ENCODE assay signal across 24 mouse cellular contexts in the genomic region with DNA sequence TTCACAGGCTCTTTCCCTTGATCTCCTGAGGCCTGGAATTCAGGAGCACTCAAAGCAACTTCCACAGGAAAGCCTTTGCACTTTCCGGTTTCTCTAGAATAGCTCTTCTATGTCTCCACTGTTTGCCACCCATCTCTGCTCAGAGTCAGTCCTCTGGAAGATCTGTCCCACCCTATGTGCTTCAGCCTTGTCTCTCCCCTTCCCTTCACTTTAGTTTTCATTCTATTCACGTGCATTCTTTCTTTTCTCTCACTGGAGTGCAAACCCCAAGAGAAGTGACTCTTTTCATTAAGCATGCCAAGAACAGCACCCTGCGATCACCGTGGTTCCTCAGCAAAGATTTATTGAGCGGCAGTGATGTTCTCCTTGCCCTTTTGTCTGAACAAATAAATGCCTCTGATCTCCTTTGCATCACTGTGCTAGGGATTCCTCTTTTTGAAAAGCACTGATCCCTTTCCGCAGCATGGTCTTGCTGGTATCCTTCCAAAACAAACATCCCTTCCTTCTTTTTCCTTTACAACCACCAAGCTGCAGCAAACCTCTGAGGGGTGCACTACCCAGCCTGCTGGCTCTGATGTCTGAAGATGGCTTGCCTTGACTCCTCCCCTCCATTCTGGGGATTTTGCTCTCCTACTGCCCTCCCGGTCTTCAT.
DNase-seq lines count a peak whose midpoint lies in the region; ATAC-seq lines count a peak whose summit lies in the region.
"Had no signal": no experiment of that assay in that cellular context is flagged by ENCODE, and none has a peak within 500 bp of the region (broad histone marks: within the 10 kb centered on the region; RNA-seq: fewer than 3 reads in every experiment).

No protein-coding gene starts in this region.

- ATAC-seq in kidney, embryonic 15.5 days (replicated peaks; ENCODE audit: low FRiP score), result peak; percentile 69
- ATAC-seq in neural tube, embryonic 11.5 days (ENCODE audit: insufficient read depth, low FRiP score, low TSS enrichment), result peak; percentile 73
- ATAC-seq: activated CD4-positive, CD25-positive, alpha-beta regulatory T cell, adult 4 months; CD4-positive, CD25-positive, alpha-beta regulatory T cell, adult 4 months; forebrain, embryonic 14.5 days; intestine, postnatal 0 days; Patski had no signal

- H3K9me3 ChIP-seq in kidney, embryonic 15.5 days (replicated peaks), result no peaks in the 10 kb centered on the region
- H3K9me3 ChIP-seq in neural tube, embryonic 11.5 days (ENCODE audit: control insufficient read depth, low read length), result no peaks in the 10 kb centered on the region
- H3K9me3 ChIP-seq: embryonic facial prominence, embryonic 13.5 days; limb, embryonic 13.5 days; lung, embryonic 15.5 days; stomach, embryonic 15.5 days had no signal

- no peaks in the 10 kb centered on the region for H3K27me3 ChIP-seq in kidney, embryonic 15.5 days
- H3K27me3 ChIP-seq in neural tube, embryonic 11.5 days (ENCODE audit: control insufficient read depth, insufficient read depth, low read length), result no peaks in the 10 kb centered on the region
- H3K27me3 ChIP-seq: embryonic facial prominence, embryonic 13.5 days; limb, embryonic 13.5 days; lung, embryonic 15.5 days; stomach, embryonic 15.5 days had no signal

- 0 out of 2 replicates have a peak overlapping the region, but pooled peaks have one; percentile 3 for H3K4me2 ChIP-seq in kidney, embryonic 15.5 days
- no peak overlapping the region for H3K4me2 ChIP-seq in neural tube, embryonic 11.5 days (ENCODE audit: low read depth)
- H3K4me2 ChIP-seq: embryonic facial prominence, embryonic 13.5 days; limb, embryonic 13.5 days; lung, embryonic 15.5 days; stomach, embryonic 15.5 days had no signal

- DNase-seq in adrenal gland, adult (ENCODE audit: inconsistent age in 2 of 2, low spot score in 1 of 2), result peak; percentile 41 to 76
- no peak for DNase-seq in adrenal gland, postnatal 25 days
- DNase-seq in kidney, postnatal 4 days, result no peak
- DNase-seq in adrenal gland, postnatal 36 days, result peak; percentile 20 to 22
- DNase-seq in neural tube, embryonic 11.5 days (ENCODE audit: low spot score), result no peak
- no peak for DNase-seq in natural killer cell, adult 2 months (ENCODE audit: low spot score in 2 of 2)
- DNase-seq in lung, postnatal 10 days, result no peak
- DNase-seq: cerebellum, adult 11-12 months; cerebellum, postnatal 14 days; gastrocnemius, postnatal 14 days; heart, adult 18-20 months; retina, postnatal 1 day; thymus, adult 18-20 months had no signal

- no peaks in the 10 kb centered on the region for H3K36me3 ChIP-seq in kidney, embryonic 15.5 days
- H3K36me3 ChIP-seq in neural tube, embryonic 11.5 days (ENCODE audit: control insufficient read depth, insufficient read depth, low read length), result no peaks in the 10 kb centered on the region
- H3K36me3 ChIP-seq: embryonic facial prominence, embryonic 13.5 days; limb, embryonic 13.5 days; lung, embryonic 15.5 days; stomach, embryonic 15.5 days had no signal

- no peak overlapping the region for H3K4me3 ChIP-seq in kidney, embryonic 15.5 days (replicated peaks)
- no peak overlapping the region for H3K4me3 ChIP-seq in neural tube, embryonic 11.5 days (ENCODE audit: low read depth, low read length)
- H3K4me3 ChIP-seq: embryonic facial prominence, embryonic 13.5 days; limb, embryonic 13.5 days; lung, embryonic 15.5 days; stomach, embryonic 15.5 days had no signal

- peak overlapping the region; percentile 55; the same call in 1 of the 2 replicates for H3K27ac ChIP-seq in kidney, embryonic 15.5 days
- H3K27ac ChIP-seq in neural tube, embryonic 11.5 days (ENCODE audit: low read depth, low read length), result no peak overlapping the region
- H3K27ac ChIP-seq: embryonic facial prominence, embryonic 13.5 days; limb, embryonic 13.5 days; liver, embryonic 14.5 days; lung, embryonic 15.5 days; stomach, embryonic 15.5 days had no signal

- 14% methylated on average over 7 of the region's 7 CpGs for WGBS in kidney, embryonic 15.5 days
- 11% methylated on average over 7 of the region's 7 CpGs for WGBS in neural tube, embryonic 11.5 days

- H3K4me1 ChIP-seq in kidney, embryonic 15.5 days, result peaks cover 11% of the 10 kb centered on the region
- H3K4me1 ChIP-seq in neural tube, embryonic 11.5 days (ENCODE audit: control insufficient read depth, insufficient read depth, low read length), result peaks cover 6% of the 10 kb centered on the region; the same call in 1 of the 2 replicates
- H3K4me1 ChIP-seq: embryonic facial prominence, embryonic 13.5 days; stomach, embryonic 15.5 days had no signal

- H3K9ac ChIP-seq in kidney, embryonic 15.5 days, result no peak overlapping the region
- no peak overlapping the region for H3K9ac ChIP-seq in neural tube, embryonic 11.5 days (ENCODE audit: low read length)
- H3K9ac ChIP-seq: embryonic facial prominence, embryonic 13.5 days; limb, embryonic 13.5 days; liver, embryonic 14.5 days; lung, embryonic 15.5 days; stomach, embryonic 15.5 days had no signal

Comparison
In these comparisons a context has a peak if more than half of its experiments do, and no peak if none do; other contexts are left out.
1. DNase-seq: peak in adrenal gland, adult (2 of 2) and adrenal gland, postnatal 36 days (2 of 2); none in adrenal gland, postnatal 25 days (single experiment), kidney, postnatal 4 days (0 of 2), neural tube, embryonic 11.5 days (single experiment), natural killer cell, adult 2 months (0 of 2) and lung, postnatal 10 days (single experiment).